Mouse (Mus musculus) liver, postnatal 0 days (tissue): ENCODE results near the gene Kcnk7. TPM values are rescaled to one million over a fixed set of nuclear protein-coding genes. Genes with fewer than 3 reads are reported as not detected.

Experiments
- ATAC-seq: fragments of 200-750 bp; cut with Nextera tagmentation; 2 replicates; pipeline ENCODE4 v1.8.0; 2017; ENCODE audit warnings: mild to moderate bottlenecking, moderate library complexity
- DNase-seq: peaks from one replicate; pipeline ENCODE4 v3.0.0-alpha.2; 2016
- H3K27ac ChIP-seq: fragments of 300-500 bp; sonication (generic); 2 replicates; pipeline ENCODE4 v1.5.1; 2014; ENCODE audit warnings: antibody characterized with exemption, moderate library complexity, mild to moderate bottlenecking, low read depth
- H3K27me3 ChIP-seq: fragments of 300-500 bp; sonication (generic); 2 replicates; pipeline ENCODE4 v1.6.1; 2014; ENCODE audit warnings: low read length, control low read depth, mixed read lengths; ENCODE audit not compliant: insufficient read depth
- H3K36me3 ChIP-seq: fragments of 300-500 bp; sonication (generic); replicated peaks from 2 replicates; pipeline ENCODE4 v1.6.1; 2014; ENCODE audit warnings: mild to moderate bottlenecking, control low read depth, low read length, moderate library complexity, mixed read lengths; ENCODE audit not compliant: insufficient read depth
- H3K4me1 ChIP-seq: fragments of 300-500 bp; sonication (generic); 2 replicates; pipeline ENCODE4 v1.6.1; 2014; ENCODE audit warnings: antibody characterized with exemption, mild to moderate bottlenecking, control low read depth; ENCODE audit not compliant: insufficient read depth
- H3K4me2 ChIP-seq: fragments of 300-500 bp; sonication (generic); 2 replicates; pipeline ENCODE4 v1.6.1; 2014; ENCODE audit warnings: low read depth, mild to moderate bottlenecking, low read length, moderate library complexity, mixed read lengths
- H3K4me3 ChIP-seq: fragments of 300-500 bp; sonication (generic); 2 replicates; pipeline ENCODE4 v1.5.1; 2014; ENCODE audit warnings: low read depth, low read length
- H3K9ac ChIP-seq: fragments of 300-500 bp; sonication (generic); replicated peaks from 2 replicates; pipeline ENCODE4 v1.6.1; 2014; ENCODE audit warnings: mild to moderate bottlenecking, moderate library complexity
- H3K9me3 ChIP-seq: fragments of 300-500 bp; sonication (generic); 2 replicates; pipeline ENCODE4 v1.6.1; 2016; ENCODE audit warnings: mild to moderate bottlenecking, control low read depth, low read length, mixed read lengths
- CTCF ChIP-seq: sonication (generic); IDR thresholded peaks from 2 replicates; pipeline ENCODE4 v1.5.1; 2016; ENCODE audit warnings: antibody characterized with exemption, low read depth
- EP300 ChIP-seq: IDR thresholded peaks from 2 replicates; pipeline ENCODE4 v1.6.1; 2016; ENCODE audit warnings: antibody characterized with exemption, low read depth, mild to moderate bottlenecking
- WGBS: fragments of 180-500 bp; shearing (Covaris S2); extraction: QIAGEN DNeasy Blood & Tissue Kit; methylation state at CpG from one replicate; pipeline ENCODE4 v1.1.7; 2014; ENCODE audit not compliant: insufficient replicate concordance; 5-methylcytosine and 5-hydroxymethylcytosine counted together
- polyA plus RNA-seq: library from polyadenylated mRNA; unstranded; fragments of >200 nt; fragmentation: Nextera tagmentation; extraction: Ambion mirVana; gene quantifications from 2 replicates; pipeline ENCODE4 v1.2.1, GENCODE M21; 2015

The Kcnk7 gene
- polyA plus RNA-seq: 0.17 and 0.18 TPM in 2 replicates

GRCm38 (mm10) chr19:5704163-5704800 is at the start of gene Kcnk7:
TSS of gene Kcnk7 (plus strand) at chr19:5704367.
- Histone ChIP-seq H3K9ac (no peak within 1 kb of the TSS), H3K4me3 (no peak within 1 kb of the TSS), H3K36me3 (peaks cover 68% of the 10 kb centered on the region), H3K27me3 (no peaks in the 10 kb centered on the region), H3K27ac (peak within 1 kb of the TSS; percentile 46), H3K4me1 (peaks cover 16% of the 10 kb centered on the region), H3K4me2 (peak within 1 kb of the TSS; percentile 31), H3K9me3 (no peaks in the 10 kb centered on the region)
- TF ChIP-seq CTCF (no peak), EP300 (no peak)
- DNase-seq (peak; percentile 68), ATAC-seq (peak; percentile 65)
- whole genome bisulfite sequencing: 65% methylated on average over 17 of the region's 17 CpGs

- WGBS: 70% methylated on average over 43 of the region's 43 CpGs
- H3K27ac ChIP-seq: no peak overlapping the region
- H3K27me3 ChIP-seq: no peaks in the 10 kb centered on the region
- DNase-seq (no peak), ATAC-seq (peak; percentile 11)
- H3K4me3 ChIP-seq: 0 out of 2 replicates have a peak overlapping the region, but pooled peaks have one; percentile 0
- H3K36me3 ChIP-seq: peaks cover 78% of the 10 kb centered on the region
- H3K9ac ChIP-seq: no peak overlapping the region; the same call in 1 of the 2 replicates
- peak overlapping the region; percentile 51 for H3K4me2 ChIP-seq
- H3K4me1 ChIP-seq: peaks cover 9% of the 10 kb centered on the region
- no peaks in the 10 kb centered on the region for H3K9me3 ChIP-seq
- TF ChIP-seq CTCF (no peak), EP300 (no peak)
These were observed 49.4 kb upstream of the Kcnk7 start for GRCm38 (mm10) chr19:5654720-5655298.

DNA sequence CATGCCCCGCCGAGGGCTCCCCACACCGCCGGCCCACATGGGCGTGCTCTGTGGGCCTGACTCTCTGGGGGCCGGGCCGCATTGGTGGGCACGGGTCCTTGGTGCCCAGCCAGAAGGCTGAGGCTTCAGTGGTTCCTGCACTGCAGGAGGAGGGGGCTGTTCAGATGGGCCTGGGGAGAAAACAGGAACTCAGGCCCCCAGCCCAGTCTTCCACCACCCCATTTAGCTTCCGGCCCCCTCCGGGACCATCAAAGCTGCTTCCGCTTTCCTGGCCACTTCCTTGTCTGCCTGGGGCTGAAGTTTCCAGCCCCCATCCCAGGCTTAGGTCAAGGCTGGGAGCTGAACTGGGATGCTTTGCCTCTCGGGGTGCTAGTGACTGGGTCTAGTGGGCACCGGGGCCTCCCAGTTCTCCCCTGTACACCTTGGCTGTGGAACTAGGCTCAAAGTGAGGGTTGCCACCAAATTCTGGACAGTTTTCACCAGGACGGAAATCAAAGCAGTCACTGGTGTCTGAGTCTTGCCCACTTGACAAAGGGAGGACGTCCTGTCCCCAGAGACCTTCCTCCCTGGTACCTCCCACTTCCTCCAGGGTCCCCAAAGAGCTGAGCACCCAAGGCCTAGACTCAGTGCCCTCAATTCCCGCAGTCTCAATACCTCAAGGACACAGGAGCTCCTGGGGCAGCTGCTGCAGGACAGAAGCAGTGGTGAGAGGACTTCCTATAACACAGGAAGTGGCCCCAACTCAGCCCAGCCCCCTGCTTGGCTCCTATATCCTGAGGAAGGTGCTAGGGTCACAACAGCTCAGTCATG is 43.0 kb upstream of the Kcnk7 start:
- peak overlapping the region; percentile 84 for H3K27ac ChIP-seq
- H3K4me2 ChIP-seq: peak overlapping the region; percentile 80
- H3K36me3 ChIP-seq: peaks cover 27% of the 10 kb centered on the region
- DNase-seq (peak; percentile 67), ATAC-seq (no peak; the same call in 1 of the 2 replicates)
- peak overlapping the region; percentile 54 for H3K4me3 ChIP-seq
- H3K9ac ChIP-seq: peak overlapping the region; percentile 60
- no peaks in the 10 kb centered on the region for H3K27me3 ChIP-seq
- H3K4me1 ChIP-seq: peaks cover 36% of the 10 kb centered on the region
- WGBS: 19% methylated on average over 16 of the region's 16 CpGs
- no peaks in the 10 kb centered on the region for H3K9me3 ChIP-seq
- TF ChIP-seq CTCF (no peak), EP300 (peak; percentile 18; the same call in 1 of the 2 replicates)

DNA sequence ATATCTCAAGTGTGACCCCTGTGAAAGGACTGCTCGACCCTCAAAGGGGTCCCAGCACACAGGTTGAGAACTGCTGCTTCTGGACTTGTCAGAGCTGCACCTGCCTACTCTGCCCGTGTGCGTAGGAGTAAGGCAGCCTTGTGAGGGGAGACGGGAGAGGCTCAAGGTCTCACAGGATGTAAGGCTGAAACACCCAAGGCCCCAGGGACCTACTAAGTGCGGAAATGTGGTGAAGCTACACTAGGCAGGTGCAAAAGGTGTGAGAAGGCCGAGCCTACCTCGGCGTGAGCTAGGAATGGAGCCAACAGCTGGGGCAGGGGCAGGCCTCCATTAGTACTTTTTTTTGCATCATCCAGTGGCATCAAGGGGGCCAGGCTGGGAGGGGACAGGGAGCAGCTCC is 41.9 kb upstream of the Kcnk7 start:
- 54% methylated on average over 8 of the region's 8 CpGs for WGBS
- peaks cover 40% of the 10 kb centered on the region for H3K4me1 ChIP-seq
- TF ChIP-seq CTCF (no peak), EP300 (no peak)

GRCm38 (mm10) chr19:5662981-5663913 is 40.9 kb upstream of the Kcnk7 start, which contains the start of gene Sipa1:
TSS of gene Sipa1 (minus strand) at chr19:5663707.
- Histone ChIP-seq H3K9me3 (no peaks in the 10 kb centered on the region), H3K36me3 (peaks cover 20% of the 10 kb centered on the region), H3K9ac (peak within 1 kb of the TSS; percentile 60), H3K27me3 (no peaks in the 10 kb centered on the region), H3K4me2 (peak within 1 kb of the TSS; percentile 80), H3K27ac (peak within 1 kb of the TSS; percentile 84), H3K4me1 (peaks cover 40% of the 10 kb centered on the region), H3K4me3 (peak within 1 kb of the TSS; percentile 54)
- under 1% methylated on average over 32 of the region's 32 CpGs for WGBS
- TF ChIP-seq EP300 (no peak; the same call in 1 of the 2 replicates), CTCF (peak; percentile 30)
- ATAC-seq: peak; percentile 87
- DNase-seq: peak; percentile 97

More for the DNA sequence above, 41.9 kb upstream of the Kcnk7 start:
- Histone ChIP-seq H3K9ac (peak overlapping the region; percentile 60), H3K36me3 (peaks cover 27% of the 10 kb centered on the region), H3K27ac (peak overlapping the region; percentile 84), H3K27me3 (no peaks in the 10 kb centered on the region), H3K4me3 (peak overlapping the region; percentile 54), H3K4me2 (peak overlapping the region; percentile 80), H3K9me3 (no peaks in the 10 kb centered on the region)
- DNase-seq (no peak), ATAC-seq (no peak)
